Mouse (Mus musculus) ovary, postnatal 14 days (tissue): Measurements from ENCODE around the gene Htr1b.

ENCODE experiments used
- DNase-seq: peaks from one replicate; pipeline ENCODE4 v3.0.0; 2022; ENCODE audit warnings: low spot score

The Htr1b gene

DNA sequence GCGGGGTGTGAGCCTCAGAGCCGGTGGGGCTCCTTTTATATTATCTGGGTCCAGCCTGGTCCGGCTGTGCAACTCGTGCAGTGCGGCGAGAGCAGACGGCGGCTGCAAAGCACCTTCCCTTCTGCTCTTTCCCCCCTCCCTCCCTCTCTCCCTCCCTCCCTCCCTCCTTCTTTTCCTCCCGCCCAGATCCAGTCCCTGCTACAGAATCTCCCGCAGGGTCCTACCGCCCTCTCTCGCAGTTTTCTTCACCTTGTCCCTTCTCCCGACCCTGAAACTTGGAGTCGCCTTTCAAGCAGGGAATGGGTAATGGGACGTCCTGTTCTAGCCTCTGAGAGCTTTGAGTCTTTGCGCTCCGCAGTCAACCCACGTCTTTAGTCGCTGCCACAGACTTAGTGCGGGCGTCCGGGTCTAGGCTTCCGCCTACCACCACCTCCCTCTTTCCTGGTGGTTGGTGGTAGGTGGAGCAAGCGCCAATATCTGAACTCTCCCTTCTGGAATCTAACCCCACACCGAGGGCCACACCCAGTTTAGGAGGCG, at the start of gene Htr1b:
Gene Htr1b, minus strand, starts transcription at position 392 of the 537 bp plus-strand sequence.
- no peak for DNase-seq

- DNase-seq, result no peak
Measured at GRCm38 (mm10) chr9:81676716-81677115, 43.1 kb upstream of the Htr1b start.

DNA sequence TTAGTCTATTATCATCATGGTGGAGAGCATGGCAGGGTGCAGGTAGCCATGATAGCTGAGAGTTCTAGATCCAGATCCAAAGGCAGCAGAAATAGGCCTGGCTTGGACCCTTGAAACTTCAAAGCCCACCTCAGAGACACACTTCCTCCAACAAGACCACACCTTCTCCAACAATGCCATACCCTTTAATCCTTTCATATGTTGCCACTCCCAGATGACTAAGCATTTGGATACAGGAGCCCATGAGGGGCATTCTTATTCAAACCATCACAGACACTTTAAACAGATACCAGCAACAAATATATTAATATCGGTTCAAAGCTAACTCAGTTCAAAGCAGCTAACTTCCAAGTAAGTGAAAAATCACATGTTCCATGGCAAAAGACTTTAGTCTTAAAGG, 3.9 kb upstream of the Htr1b start:
- no peak for DNase-seq

GRCm38 (mm10) chr9:81635109-81635508, 1.5 kb upstream of the Htr1b start:
- DNase-seq, result no peak

DNA sequence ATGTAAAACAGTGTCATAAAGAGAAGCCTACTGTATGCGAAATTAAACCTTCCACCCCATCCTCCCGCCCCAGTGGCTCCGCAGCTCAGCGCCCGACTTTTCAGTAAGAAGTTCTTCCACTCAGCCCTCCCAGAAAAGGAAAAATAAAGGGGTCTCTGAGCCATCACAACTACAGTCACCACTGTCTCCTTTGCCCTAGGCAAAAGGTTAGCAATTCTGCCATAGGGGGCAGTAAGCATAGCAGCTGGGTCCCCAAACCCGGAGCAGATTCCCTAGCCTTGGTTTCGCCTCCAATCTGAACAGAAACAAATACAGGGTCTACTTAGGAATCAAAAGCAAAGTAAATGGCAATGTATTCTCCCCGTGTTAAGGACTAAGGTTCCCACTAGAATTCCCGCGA, 535 bp upstream of the Htr1b start:
- DNase-seq, result no peak

GRCm38 (mm10) chr9:81632736-81633436, 742 bp downstream of the Htr1b start:
- DNase-seq, result no peak

GRCm38 (mm10) chr9:81632191-81632735, 1.4 kb downstream of the Htr1b start:
- DNase-seq, result no peak

GRCm38 (mm10) chr9:81631581-81632091, 2.0 kb downstream of the Htr1b start:
- no peak for DNase-seq

DNA sequence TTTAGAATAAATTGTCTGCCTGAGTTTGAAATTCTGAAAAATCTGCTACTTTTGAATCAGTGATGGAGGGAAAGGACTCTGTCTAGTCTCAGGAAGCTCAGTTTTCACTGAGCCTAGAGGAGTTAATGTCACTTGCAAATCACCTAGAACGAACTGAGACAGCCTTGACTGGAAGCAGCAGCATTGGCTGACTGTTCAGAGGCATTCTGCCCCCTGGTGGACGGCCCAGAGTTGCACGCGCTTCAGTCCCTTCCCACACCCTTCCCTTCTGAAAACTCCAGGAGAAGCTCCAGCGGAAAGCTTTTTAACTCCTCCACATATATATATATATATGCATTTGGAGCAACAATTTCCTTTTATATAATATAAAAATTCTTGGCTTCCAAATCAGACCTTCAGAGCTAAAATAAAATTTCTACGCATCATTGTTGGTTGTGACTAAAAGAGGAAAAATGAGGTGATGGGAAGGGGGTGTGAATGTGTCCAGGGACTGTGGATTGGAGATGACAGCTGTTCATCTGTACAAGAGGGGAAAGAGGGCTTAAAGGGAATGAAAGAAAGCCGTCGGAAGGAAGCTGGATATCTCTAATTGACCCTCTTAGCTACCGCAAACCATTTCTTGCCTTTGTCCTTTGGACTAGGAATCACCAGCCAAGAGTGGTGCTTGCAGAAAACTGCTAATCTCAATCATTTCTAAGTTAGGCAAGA, 6.6 kb downstream of the Htr1b start:
- peak; percentile 55 for DNase-seq

- no peak for DNase-seq
Measured at GRCm38 (mm10) chr9:81625898-81626297, 7.7 kb downstream of the Htr1b start.

GRCm38 (mm10) chr9:81622873-81623272, 10.8 kb downstream of the Htr1b start:
- no peak for DNase-seq

DNA sequence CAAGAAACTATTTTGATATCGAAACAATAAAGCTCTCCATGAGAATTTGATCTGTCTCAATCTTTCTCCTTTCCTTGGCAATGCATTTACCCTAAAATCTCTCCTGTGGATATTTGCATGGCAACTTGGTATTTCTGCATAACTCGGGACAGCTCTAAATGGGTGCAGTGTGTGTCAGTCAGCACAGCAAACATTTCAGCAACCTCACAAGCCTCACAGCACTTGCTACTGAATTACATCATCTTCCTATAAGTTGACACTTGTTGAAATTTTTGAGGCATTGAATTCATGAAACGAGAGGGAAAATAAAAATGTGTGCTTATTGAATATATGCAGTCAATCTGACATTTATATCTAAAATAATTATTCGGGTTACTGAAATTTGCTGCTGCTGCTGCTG, 22.6 kb downstream of the Htr1b start:
- DNase-seq, result no peak
